Mouse (Mus musculus): ENCODE data around the gene Lgalsl.

Lgalsl gene

DNA sequence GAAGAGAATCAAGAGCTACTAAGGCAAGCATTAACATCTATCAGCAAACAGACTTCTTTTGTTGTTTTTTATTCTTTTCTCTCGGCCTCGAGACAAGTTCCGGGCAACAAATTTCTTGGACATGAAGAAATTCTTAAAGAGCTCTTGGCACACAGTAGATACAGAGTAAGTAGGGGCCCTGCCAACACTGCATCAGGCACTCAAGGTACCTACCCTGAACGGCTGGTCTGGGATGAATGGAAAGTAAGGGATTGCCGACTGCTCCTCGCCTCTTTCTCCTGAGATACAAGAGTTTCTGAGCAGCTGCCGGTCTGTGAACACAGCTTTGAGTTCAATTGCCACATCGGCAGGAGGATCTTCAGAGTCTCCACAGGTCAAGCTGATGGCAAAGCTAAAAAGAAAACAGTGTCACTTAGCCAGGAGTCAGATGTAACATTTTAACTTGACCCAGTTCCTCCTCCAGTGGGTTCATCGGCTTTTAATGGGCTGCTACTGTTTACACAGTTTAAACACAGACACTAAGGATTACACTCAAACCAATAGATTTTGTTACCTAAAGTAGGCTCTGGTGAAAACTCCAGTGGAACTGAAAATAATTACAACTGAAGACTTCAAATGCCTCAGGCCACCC lies 1.7 kb downstream of the Lgalsl start:
- peak in 1 of 2 experiments; percentile 30 for DNase-seq (ENCODE audit: inconsistent age in 2 of 2, low spot score in 1 of 2)

DNA sequence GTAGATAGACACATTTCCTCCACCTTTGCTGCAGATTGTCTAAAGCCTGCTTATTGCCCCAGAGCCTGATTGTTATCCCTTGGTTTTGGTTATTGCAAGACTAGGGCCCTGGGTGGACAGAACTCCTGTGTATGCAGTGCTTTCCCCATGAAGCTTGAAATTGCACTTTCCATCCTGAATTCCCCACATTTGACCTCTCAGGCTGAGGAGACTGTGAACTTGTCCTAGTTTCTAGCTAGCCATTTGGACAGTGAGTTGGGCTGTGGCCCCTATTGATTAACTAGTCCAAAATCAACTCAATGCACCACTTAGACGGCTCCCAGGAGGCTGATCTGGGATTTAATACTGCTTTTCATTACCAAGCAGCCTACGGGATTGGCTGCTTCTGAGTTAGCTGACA lies 6.9 kb downstream of the Lgalsl start:
- DNase-seq (ENCODE audit: inconsistent age in 2 of 2, low spot score in 1 of 2), result no peak

- DNase-seq (ENCODE audit: inconsistent age in 2 of 2, low spot score in 1 of 2), result no peak
Measured at GRCm38 (mm10) chr11:20823301-20823700, 7.6 kb downstream of the Lgalsl start.

- no peak for DNase-seq (ENCODE audit: inconsistent age in 2 of 2, low spot score in 1 of 2)
Measured at GRCm38 (mm10) chr11:20821351-20821750, 9.5 kb downstream of the Lgalsl start.

- no peak for DNase-seq (ENCODE audit: inconsistent age in 2 of 2, low spot score in 1 of 2)
Measured at GRCm38 (mm10) chr11:20813901-20814523, 16.8 kb downstream of the Lgalsl start.

GRCm38 (mm10) chr11:20812153-20812887 lies 18.5 kb downstream of the Lgalsl start:
- no peak for DNase-seq (ENCODE audit: inconsistent age in 2 of 2, low spot score in 1 of 2)

DNA sequence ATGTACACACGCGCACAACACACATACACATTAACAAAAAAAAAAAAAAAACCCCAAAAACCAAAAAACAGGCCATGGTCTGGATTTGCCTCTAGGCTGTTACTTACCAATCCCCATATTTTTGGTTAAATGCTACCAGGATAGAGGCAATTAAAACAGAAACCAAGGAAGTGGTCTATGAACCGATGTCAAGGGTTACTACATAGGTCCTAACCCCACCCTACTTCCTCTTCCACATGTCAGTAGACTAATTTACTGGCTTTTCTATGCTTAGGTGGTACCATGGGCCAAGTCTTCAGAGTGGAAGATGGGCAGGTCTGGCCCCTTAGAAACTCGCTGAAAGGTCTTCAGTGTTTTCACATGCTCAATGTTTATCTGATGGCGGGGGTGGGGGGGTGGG lies 24.2 kb downstream of the Lgalsl start:
- DNase-seq (ENCODE audit: inconsistent age in 2 of 2, low spot score in 1 of 2), result no peak

DNA sequence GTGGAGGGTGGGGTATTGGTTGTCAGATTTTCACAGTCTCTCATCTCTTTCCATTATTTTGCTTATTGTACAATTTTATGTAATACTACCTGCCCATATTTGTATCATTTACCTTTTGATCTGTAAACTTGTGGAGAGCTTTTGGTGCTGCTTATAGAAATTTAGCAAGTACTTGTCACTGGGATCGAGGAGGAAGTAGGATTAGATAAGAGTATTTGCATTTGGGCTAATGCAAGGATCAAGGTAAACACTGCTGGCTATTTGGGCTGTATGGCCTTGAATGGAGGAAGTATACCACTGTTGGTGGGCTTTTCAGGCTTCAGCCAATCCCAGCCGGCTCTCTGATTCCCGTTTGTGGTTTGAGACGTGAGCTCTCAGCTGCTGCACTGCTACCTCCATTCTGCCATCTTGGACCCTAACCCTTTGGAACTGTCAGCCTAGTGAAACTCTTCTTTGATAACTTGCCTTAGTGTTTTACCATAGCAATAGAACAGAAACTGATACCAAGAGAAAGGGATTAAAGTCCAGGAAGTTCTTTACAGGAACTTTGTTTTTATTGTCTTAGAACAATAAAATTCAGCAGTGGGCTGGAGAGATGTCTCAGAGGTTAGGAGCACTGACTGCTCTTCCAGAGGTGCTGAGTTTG lies 25.1 kb downstream of the Lgalsl start:
- DNase-seq (ENCODE audit: inconsistent age in 2 of 2, low spot score in 1 of 2), result no peak

- no peak for DNase-seq (ENCODE audit: inconsistent age in 2 of 2, low spot score in 1 of 2)
Measured at GRCm38 (mm10) chr11:20804416-20804815, 26.4 kb downstream of the Lgalsl start.

GRCm38 (mm10) chr11:20800277-20801092 lies 30.4 kb downstream of the Lgalsl start:
- no peak for DNase-seq (ENCODE audit: inconsistent age in 2 of 2, low spot score in 1 of 2)

DNA sequence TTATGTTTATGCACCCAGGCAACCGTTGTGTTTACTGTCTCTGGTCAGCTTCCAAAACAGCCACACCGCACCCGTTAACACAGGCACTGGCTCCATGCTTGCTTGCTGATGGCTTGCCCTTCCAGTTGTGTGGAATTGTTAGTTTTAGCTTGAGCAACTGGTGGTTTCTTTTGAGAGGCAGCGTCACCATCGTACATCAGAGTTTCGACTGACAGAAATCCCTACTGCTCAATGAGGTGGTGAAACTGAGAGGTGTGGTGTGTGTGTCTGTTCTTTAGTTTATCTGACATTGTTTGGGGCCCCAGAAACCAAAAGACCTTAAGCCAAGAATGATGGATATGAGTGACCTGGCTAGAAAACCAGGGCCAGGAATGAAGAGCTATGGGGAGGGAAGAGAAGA lies 33.0 kb downstream of the Lgalsl start:
- no peak for DNase-seq (ENCODE audit: inconsistent age in 2 of 2, low spot score in 1 of 2)

DNA sequence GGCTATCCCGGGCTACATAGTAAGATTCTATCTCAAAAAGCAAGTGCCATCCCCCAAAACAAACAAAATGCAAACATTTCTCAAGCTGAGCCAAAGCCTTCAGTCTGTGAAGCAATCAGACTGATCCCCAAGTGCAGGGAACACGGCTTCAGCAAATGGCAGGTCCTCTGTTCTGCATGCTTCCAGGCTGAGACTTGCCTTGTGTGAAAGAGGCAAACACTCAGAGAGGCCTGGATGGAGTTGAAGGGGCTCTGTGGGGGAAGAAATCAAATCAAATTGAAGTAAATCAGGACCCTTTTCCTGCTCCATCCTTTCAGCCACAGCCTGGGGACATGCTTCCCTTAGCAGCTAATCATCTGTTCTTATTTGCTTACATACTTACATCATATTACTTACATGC lies 35.4 kb downstream of the Lgalsl start:
- DNase-seq (ENCODE audit: inconsistent age in 2 of 2, low spot score in 1 of 2), result no peak

DNA sequence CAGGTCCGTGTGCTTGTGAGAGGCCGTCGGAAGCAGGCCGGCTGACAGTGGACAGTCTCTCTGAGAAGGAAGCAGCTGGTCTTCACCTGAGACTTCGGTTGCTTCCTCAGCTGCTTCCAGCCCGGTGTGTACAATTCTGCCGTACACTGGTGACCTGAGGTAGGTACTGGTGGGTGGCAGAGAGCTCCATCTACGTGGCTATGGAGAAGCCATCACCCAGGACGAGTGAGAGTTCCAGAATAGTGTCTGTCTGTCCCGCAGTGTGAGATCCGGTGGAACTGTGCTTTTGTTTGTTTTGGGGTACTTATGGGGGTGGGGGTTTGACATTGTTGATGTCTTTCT lies 36.0 kb downstream of the Lgalsl start:
- no peak for DNase-seq (ENCODE audit: inconsistent age in 2 of 2, low spot score in 1 of 2)

DNA sequence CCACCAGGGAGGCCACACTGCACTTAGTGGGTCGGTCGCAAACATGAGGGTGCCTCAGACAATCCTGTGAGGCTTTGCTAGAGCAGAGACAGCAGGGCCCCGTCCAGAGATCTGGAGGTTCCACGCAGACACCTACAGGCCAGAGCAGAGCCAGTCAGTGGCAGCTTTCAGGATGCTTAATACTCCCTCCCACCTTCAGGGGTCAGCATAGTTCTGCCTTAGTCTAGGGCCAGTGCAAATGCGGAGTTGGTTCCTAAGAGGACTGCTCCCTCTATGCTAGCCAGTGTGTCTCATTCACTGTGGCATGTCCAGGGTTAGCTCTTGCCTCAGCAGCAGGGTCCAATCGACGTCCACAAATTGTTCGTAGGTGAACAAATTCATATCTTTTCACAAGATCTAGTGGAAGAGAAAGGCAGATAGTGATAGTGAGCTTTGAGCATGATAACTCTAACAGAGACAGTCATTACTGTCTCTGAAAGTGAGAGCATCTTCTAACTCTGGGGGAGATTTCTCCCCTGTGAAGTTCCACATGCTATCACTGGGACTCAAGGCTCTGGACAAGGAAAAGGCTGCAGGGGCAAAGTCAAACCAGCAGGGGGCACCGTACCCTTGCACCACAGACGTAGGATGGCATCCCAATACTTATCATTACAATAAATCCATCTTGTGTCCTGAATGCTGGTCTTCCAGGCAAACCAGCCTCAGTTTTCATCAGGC lies 36.5 kb downstream of the Lgalsl start:
- DNase-seq (ENCODE audit: inconsistent age in 2 of 2, low spot score in 1 of 2), result peak; percentile 77 to 94

GRCm38 (mm10) chr11:20793676-20794075 lies 37.2 kb downstream of the Lgalsl start:
- DNase-seq (ENCODE audit: inconsistent age in 2 of 2, low spot score in 1 of 2), result no peak

DNA sequence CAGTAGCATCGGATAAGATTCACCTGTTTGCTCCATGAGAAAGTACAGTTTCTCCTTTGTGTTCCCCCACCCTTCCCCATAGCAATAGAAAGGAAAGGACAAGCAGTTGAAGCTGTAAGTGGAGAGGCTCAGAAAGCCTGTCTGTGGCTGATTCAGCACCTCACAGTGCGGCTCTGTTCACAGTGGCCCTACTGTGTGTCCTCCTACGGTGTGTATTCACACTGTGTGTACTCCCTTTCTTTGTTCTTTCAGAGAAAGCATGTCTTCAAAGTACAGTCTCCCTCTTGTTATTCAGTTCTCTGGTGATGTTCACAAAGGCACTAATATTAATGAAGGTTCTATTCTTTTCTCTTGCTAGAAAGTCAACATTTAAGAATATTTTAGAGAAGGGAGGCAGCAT lies 38.2 kb downstream of the Lgalsl start:
- no peak for DNase-seq (ENCODE audit: inconsistent age in 2 of 2, low spot score in 1 of 2)

GRCm38 (mm10) chr11:20791334-20791733 lies 39.5 kb downstream of the Lgalsl start:
- no peak for DNase-seq (ENCODE audit: inconsistent age in 2 of 2, low spot score in 1 of 2)

DNA sequence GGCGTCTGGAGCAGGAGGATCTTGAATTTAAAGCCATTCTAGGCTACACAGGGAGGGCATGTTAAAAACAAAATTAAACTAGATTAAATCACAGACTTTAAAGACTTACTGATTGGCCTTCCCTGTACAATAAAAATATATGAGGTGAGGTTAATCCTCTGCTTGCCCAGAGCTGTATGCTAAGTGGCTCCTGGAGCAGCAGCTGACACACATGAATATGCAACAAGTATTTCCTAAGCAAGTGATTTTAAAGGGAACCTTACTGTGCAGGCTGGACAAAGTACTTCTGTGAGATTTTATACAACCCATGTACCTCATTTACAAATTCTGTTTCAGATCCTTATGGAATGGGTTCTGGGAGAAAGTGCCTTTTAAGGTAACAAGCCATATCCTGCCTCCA lies 41.8 kb downstream of the Lgalsl start:
- DNase-seq (ENCODE audit: inconsistent age in 2 of 2, low spot score in 1 of 2), result no peak

- no peak for DNase-seq (ENCODE audit: inconsistent age in 2 of 2, low spot score in 1 of 2)
Measured at GRCm38 (mm10) chr11:20788070-20788469, 42.8 kb downstream of the Lgalsl start.

DNA sequence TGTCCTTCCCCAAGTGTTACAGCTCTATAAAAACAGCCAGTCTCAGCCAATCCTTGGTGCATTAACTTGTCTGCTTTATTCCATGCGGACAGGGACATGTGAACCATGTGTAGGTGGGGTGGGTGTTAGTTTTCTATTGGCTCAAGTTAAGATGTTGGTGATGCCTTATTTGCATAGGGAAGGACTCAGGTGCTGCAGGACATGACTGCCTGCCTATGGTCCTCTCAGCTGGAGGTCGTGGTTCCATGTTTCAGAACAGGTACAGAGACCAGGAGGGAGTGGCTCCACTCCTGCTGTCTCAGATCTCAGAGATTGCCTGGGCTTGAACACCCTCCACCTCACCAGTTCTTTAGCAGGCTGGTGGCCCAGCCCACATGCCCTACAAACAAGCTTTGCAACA lies 44.7 kb downstream of the Lgalsl start:
- no peak for DNase-seq (ENCODE audit: inconsistent age in 2 of 2, low spot score in 1 of 2)

DNA sequence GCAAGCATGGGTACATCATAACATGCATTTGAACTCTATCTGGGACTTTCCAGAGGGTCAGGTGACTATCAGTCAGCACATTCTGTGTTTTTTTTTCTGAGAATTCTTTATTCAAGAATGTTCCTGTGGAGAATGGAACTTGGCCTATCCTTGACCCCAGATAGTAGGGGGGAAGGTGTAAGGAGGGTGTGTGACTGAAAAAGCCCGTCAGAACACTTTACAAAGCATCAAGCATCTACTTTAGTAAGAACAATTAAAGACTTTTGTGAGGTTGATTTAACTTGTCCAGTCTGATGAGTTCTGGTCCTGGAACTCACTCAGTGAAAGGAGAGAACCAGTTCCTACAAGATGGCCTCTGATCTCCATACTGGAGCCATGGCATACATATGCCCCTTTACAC lies 45.7 kb downstream of the Lgalsl start:
- DNase-seq (ENCODE audit: inconsistent age in 2 of 2, low spot score in 1 of 2), result no peak

All from adrenal gland, adult (tissue).